Comparison of ENCODE assay signal across 7 mouse cellular contexts in the genomic region with DNA sequence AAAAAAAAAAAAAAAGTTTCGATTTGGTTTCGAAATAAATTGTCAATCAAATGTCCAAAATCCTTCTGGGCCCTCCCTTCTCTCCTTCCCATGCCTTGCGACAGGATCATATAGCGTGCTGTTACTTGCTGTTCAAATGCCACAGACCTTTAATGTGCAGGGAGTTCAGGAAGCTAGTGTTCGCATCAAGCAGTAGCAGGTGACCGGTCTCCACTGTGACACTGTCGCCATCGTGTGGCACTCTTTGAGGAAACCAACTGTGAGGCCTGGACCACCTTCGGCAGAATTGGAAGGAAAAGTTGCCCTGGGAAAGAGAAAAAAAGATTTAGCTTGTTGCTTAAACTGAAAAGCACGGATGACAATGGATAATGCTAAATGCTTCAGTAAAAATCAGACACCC.
DNase-seq lines count a peak whose midpoint lies in the region; ATAC-seq lines count a peak whose summit lies in the region.

No protein-coding gene starts in this region.

- H3K36me3 ChIP-seq in neural tube, embryonic 14.5 days (ENCODE audit: control insufficient read depth, insufficient read depth, low read length), result no peaks in the 10 kb centered on the region

- H3K27me3 ChIP-seq in neural tube, embryonic 14.5 days (ENCODE audit: control insufficient read depth, insufficient read depth, low read length), result no peaks in the 10 kb centered on the region

- intact Hi-C loops in left cerebral cortex, postnatal 25 days (cut with DNase I), result loop anchor here (1.0 to 5.0 kb wide), 3 partner anchors 123 to 1243 kb away; partner anchors contain the start of gene Tfap2b

- 31% methylated on average over 10 of the region's 10 CpGs for WGBS in neural tube, embryonic 14.5 days

- no peak overlapping the region for H3K4me2 ChIP-seq in neural tube, embryonic 14.5 days (ENCODE audit: low read depth, low read length)

- H3K4me3 ChIP-seq in neural tube, embryonic 14.5 days (ENCODE audit: low read depth, low read length), result no peak overlapping the region

- no peaks in the 10 kb centered on the region for H3K9me3 ChIP-seq in neural tube, embryonic 14.5 days (ENCODE audit: control insufficient read depth, low read length)

- DNase-seq in ovary, postnatal 14 days (ENCODE audit: low spot score), result peak; percentile 0
- DNase-seq in ovary, adult 18-20 months (ENCODE audit: low spot score), result no peak
- DNase-seq in embryo, embryonic 10.5 days (ENCODE audit: low spot score), result peak; percentile 78
- peak; percentile 19 for DNase-seq in gonadal fat pad, adult 2 months (ENCODE audit: low read depth)
- DNase-seq in left cerebral cortex, postnatal 25 days (ENCODE audit: low spot score in 2 of 2), result peak; percentile 50 to 58
- no peak for DNase-seq in thymus, postnatal 25 days

- H3K27ac ChIP-seq in neural tube, embryonic 14.5 days (ENCODE audit: low read depth, low read length), result no peak overlapping the region

- ATAC-seq in neural tube, embryonic 14.5 days (ENCODE audit: low read depth), result peak; percentile 92

- H3K4me1 ChIP-seq in neural tube, embryonic 14.5 days (ENCODE audit: control insufficient read depth, insufficient read depth, low read length), result no peaks in the 10 kb centered on the region

- no peak overlapping the region for H3K9ac ChIP-seq in neural tube, embryonic 14.5 days (replicated peaks; ENCODE audit: low read depth, low read length)

Comparison
In these comparisons a context has a peak if more than half of its experiments do, and no peak if none do; other contexts are left out.
1. DNase-seq: peak in ovary, postnatal 14 days (single experiment), embryo, embryonic 10.5 days (single experiment), gonadal fat pad, adult 2 months (single experiment) and left cerebral cortex, postnatal 25 days (2 of 2); none in ovary, adult 18-20 months (single experiment) and thymus, postnatal 25 days (single experiment).